Mouse (Mus musculus) embryonic facial prominence, embryonic 14.5 days (tissue): Measurements from ENCODE around the gene Wdr26. TPM values are rescaled to one million over a fixed set of nuclear protein-coding genes. Genes with fewer than 3 reads are reported as not detected.

Experiments
- ATAC-seq: fragments of 200-750 bp; cut with Nextera tagmentation; 2 replicates; pipeline ENCODE4 v1.8.0; 2017; ENCODE audit warnings: low read depth, moderate number of reproducible peaks, moderate TSS enrichment
- DNase-seq: peaks from one replicate; pipeline ENCODE4 v3.0.0-alpha.2; 2015; ENCODE audit warnings: low spot score
- H3K27ac ChIP-seq: fragments of 300-500 bp; sonication (generic); replicated peaks from 2 replicates; pipeline ENCODE4 v1.5.1; 2014; ENCODE audit warnings: low read depth, mild to moderate bottlenecking, low read length, moderate library complexity
- H3K27me3 ChIP-seq: fragments of 300-500 bp; sonication (generic); replicated peaks from 2 replicates; pipeline ENCODE4 v1.6.1; 2014; ENCODE audit warnings: low read length; ENCODE audit not compliant: control insufficient read depth, insufficient read depth
- H3K36me3 ChIP-seq: fragments of 300-500 bp; sonication (generic); 2 replicates; pipeline ENCODE4 v1.6.1; 2014; ENCODE audit warnings: low read length, mixed read lengths; ENCODE audit not compliant: control insufficient read depth, insufficient read depth
- H3K4me1 ChIP-seq: fragments of 300-500 bp; sonication (generic); 2 replicates; pipeline ENCODE4 v1.6.1; 2014; ENCODE audit warnings: antibody characterized with exemption, low read length; ENCODE audit not compliant: control insufficient read depth, insufficient read depth
- H3K4me2 ChIP-seq: fragments of 300-500 bp; sonication (generic); 2 replicates; pipeline ENCODE4 v1.6.1; 2014; ENCODE audit warnings: low read depth, mild to moderate bottlenecking, low read length, moderate library complexity, mixed read lengths
- H3K4me3 ChIP-seq: fragments of 300-500 bp; sonication (generic); 2 replicates; pipeline ENCODE4 v1.5.1; 2014; ENCODE audit warnings: low read depth, mild to moderate bottlenecking, low read length
- H3K9ac ChIP-seq: fragments of 300-500 bp; sonication (generic); 2 replicates; pipeline ENCODE4 v1.6.1; 2014; ENCODE audit warnings: low read depth, mild to moderate bottlenecking, low read length, moderate library complexity, mixed read lengths
- H3K9me3 ChIP-seq: fragments of 300-500 bp; sonication (generic); 2 replicates; pipeline ENCODE4 v1.6.1; 2016; ENCODE audit warnings: low read length; ENCODE audit not compliant: control insufficient read depth
- WGBS: fragments of 180-500 bp; shearing (Covaris S2); extraction: QIAGEN DNeasy Blood & Tissue Kit; methylation state at CpG from one replicate; pipeline ENCODE4 v1.1.7; 2014; 5-methylcytosine and 5-hydroxymethylcytosine counted together
- polyA plus RNA-seq: library from polyadenylated mRNA; unstranded; fragments of >200 nt; fragmentation: Nextera tagmentation; extraction: Ambion mirVana; gene quantifications from 2 replicates; pipeline ENCODE4 v1.2.1, GENCODE M21; 2014

Gene Wdr26
- polyA plus RNA-seq, 1 experiment from 2014 or later = 50.8 TPM

- Histone ChIP-seq H3K27me3 (no peaks in the 10 kb centered on the region), H3K9ac (no peak overlapping the region), H3K36me3 (no peaks in the 10 kb centered on the region), H3K4me2 (no peak overlapping the region), H3K27ac (no peak overlapping the region; the same call in 1 of the 2 replicates), H3K9me3 (peaks cover 5% of the 10 kb centered on the region; the same call in 1 of the 2 replicates), H3K4me1 (peaks cover 6% of the 10 kb centered on the region; the same call in 1 of the 2 replicates), H3K4me3 (no peak overlapping the region)
- ATAC-seq (no peak), DNase-seq (no peak)
- 67% methylated on average over 11 of the region's 11 CpGs for WGBS
These were observed 34.0 kb upstream of the Wdr26 start for GRCm38 (mm10) chr1:181245554-181246486.

GRCm38 (mm10) chr1:181245067-181245466, 33.3 kb upstream of the Wdr26 start:
- no peak overlapping the region for H3K27ac ChIP-seq
- peaks cover 6% of the 10 kb centered on the region; the same call in 1 of the 2 replicates for H3K4me1 ChIP-seq
- no peak overlapping the region for H3K9ac ChIP-seq
- H3K9me3 ChIP-seq = peaks cover 3% of the 10 kb centered on the region; the same call in 1 of the 2 replicates
- no peaks in the 10 kb centered on the region for H3K27me3 ChIP-seq
- 90% methylated on average over 2 of the region's 2 CpGs for WGBS
- H3K4me3 ChIP-seq = no peak overlapping the region
- ATAC-seq = no peak
- H3K4me2 ChIP-seq = no peak overlapping the region
- H3K36me3 ChIP-seq = no peaks in the 10 kb centered on the region
- no peak for DNase-seq

DNA sequence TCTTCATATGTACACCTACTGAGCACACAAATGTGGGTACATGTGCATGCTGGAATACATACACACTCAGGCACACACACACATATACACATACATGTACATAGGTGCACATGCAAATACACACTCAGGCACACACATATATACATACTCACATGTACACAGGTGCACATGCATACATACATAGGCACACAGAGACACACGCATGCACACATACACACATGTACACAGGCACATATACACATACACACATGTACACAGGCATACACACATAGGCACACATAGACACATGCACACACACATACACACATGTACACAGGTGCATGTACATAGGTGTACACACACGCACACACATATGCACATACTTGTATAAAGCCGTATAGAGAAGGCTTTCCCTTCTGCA, 29.4 kb upstream of the Wdr26 start:
- H3K27ac ChIP-seq = no peak overlapping the region
- H3K4me2 ChIP-seq = no peak overlapping the region
- DNase-seq = no peak
- WGBS = 98% methylated on average over 3 of the region's 3 CpGs
- no peak for ATAC-seq
- H3K4me3 ChIP-seq = no peak overlapping the region
- no peaks in the 10 kb centered on the region for H3K4me1 ChIP-seq
- no peak overlapping the region for H3K9ac ChIP-seq
- H3K27me3 ChIP-seq = no peaks in the 10 kb centered on the region
- H3K36me3 ChIP-seq = no peaks in the 10 kb centered on the region
- no peaks in the 10 kb centered on the region for H3K9me3 ChIP-seq

- ATAC-seq (no peak), DNase-seq (no peak)
- Histone ChIP-seq H3K27ac (no peak overlapping the region), H3K4me3 (no peak overlapping the region), H3K4me1 (no peaks in the 10 kb centered on the region), H3K36me3 (no peaks in the 10 kb centered on the region), H3K27me3 (no peaks in the 10 kb centered on the region), H3K9me3 (no peaks in the 10 kb centered on the region), H3K4me2 (no peak overlapping the region), H3K9ac (no peak overlapping the region)
- WGBS = 67% methylated on average over 5 of the region's 5 CpGs
These were observed 25.5 kb upstream of the Wdr26 start for GRCm38 (mm10) chr1:181237332-181237731.

DNA sequence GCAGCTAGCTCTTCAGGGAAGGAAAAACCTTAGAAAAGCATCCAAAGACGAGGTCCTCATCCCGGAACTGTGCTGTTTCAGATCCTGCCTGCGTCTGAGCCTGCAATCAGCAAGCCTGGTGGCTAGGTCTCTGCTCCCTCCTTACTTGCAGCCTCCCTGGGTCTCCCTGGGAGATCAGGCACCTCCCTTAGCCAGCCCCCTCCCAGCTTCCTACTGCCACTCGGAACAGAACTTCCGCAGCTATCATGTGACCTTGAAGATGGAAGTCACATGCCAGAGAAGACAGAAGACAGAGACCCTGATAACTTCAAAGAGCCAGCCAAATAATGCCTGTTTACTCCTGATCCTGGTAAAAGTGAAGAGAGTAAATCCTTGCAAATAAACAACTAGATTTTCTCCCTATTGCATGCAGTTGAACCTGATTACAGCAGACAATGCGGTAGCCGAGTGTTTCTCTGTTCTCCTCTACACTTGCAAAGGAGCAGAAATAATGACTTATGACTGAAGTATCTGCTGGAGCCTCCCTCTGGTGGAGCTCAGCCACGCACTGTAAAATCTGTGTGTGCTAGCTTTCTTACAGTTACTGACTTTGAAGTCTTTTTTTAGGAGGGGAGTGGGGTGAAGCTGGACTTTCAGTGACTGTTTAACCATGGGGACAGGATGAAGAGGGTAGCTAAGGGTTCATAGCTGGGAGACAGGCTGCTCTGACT, 22.7 kb upstream of the Wdr26 start:
- Histone ChIP-seq H3K36me3 (no peaks in the 10 kb centered on the region), H3K9me3 (no peaks in the 10 kb centered on the region), H3K4me2 (peak overlapping the region; percentile 34), H3K4me1 (no peaks in the 10 kb centered on the region), H3K27ac (no peak overlapping the region), H3K9ac (no peak overlapping the region; the same call in 1 of the 2 replicates), H3K4me3 (no peak overlapping the region; the same call in 1 of the 2 replicates), H3K27me3 (no peaks in the 10 kb centered on the region)
- 40% methylated on average over 8 of the region's 8 CpGs for WGBS
- no peak for DNase-seq
- peak; percentile 31; the same call in 1 of the 2 replicates for ATAC-seq

DNA sequence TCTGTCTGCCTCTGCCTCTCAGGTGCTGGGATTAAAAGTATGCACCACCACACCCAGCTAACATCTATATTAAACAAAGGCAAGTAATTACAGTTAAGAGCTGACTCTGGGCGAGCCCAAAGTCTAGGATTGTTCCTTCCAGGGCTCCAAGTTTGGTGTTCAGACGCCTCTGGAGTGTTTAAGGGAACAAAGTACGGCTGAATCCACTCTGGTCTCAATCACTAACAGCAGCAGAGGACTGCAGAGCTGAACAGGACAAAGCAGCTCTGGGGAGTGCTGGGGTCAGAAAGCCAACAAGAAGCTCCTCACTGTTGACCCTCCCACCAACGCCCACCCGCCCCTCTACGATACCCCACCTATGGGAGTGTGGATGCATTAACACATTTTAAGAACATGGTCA, 21.9 kb upstream of the Wdr26 start:
- Histone ChIP-seq H3K27ac (no peak overlapping the region), H3K4me1 (no peaks in the 10 kb centered on the region), H3K27me3 (no peaks in the 10 kb centered on the region), H3K4me2 (no peak overlapping the region), H3K4me3 (no peak overlapping the region), H3K36me3 (no peaks in the 10 kb centered on the region), H3K9ac (no peak overlapping the region), H3K9me3 (no peaks in the 10 kb centered on the region)
- 75% methylated on average over 6 of the region's 6 CpGs for WGBS
- no peak for ATAC-seq
- no peak for DNase-seq

DNA sequence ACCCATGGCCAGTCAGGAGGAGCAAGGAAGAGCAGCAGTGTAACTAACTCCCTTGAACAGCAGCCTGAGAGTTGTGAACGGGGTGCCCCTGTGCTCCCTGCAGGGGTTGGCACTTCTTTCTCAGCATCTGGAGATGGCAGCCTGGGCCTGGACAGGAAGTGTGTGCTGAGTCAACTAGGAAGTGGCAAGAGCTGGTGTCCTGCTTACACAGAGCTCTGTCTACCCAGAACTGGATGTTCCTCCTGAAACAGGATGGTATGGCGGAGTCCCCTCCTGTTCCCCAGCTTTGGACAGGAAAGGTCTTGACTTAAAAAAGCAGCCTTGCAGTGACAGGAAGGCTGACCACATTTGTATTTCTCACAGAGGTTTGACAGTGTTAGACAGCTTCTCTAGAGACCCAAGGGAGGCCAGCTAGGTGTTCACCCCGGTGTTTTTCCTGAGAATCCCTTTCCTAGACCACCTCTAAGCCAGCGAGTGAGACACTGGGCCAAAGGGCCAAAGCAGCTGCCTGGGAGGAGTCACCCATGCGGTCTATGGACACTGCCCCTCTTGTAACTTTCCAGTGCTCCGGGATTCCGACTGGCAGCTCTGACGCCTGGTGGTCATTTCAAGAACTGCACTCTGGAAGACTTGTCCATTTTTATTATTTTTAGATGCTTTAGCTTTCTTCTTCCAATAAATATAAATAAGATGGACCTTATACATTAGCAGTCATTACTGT, 20.7 kb upstream of the Wdr26 start:
- no peak overlapping the region for H3K4me2 ChIP-seq
- no peaks in the 10 kb centered on the region for H3K27me3 ChIP-seq
- no peak overlapping the region for H3K27ac ChIP-seq
- no peak overlapping the region for H3K9ac ChIP-seq
- 25% methylated on average over 8 of the region's 8 CpGs for WGBS
- DNase-seq = peak; percentile 72
- H3K4me3 ChIP-seq = no peak overlapping the region
- H3K4me1 ChIP-seq = no peaks in the 10 kb centered on the region
- no peak; the same call in 1 of the 2 replicates for ATAC-seq
- no peaks in the 10 kb centered on the region for H3K36me3 ChIP-seq
- no peaks in the 10 kb centered on the region for H3K9me3 ChIP-seq

DNA sequence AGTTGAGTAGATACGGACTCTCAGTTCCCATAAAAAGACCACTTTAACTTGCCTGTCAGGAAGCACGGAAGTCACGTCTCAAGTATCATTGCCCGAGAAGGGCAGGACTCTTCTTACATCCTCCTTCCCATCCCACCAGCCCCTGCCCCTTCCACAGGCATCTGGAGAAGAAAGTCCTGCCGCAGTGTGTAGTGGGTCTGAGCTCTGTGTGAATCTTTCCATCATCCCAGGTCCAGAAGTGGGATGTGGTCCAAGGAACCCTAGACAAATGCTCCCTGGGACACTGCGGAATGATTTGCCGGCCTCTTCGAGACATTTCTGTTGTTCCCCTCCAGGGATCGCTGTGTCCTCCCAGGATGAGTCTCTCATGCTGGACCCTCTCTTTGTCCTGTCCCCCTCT, 20.0 kb upstream of the Wdr26 start:
- no peak overlapping the region for H3K9ac ChIP-seq
- no peaks in the 10 kb centered on the region for H3K27me3 ChIP-seq
- DNase-seq (no peak), ATAC-seq (no peak)
- no peaks in the 10 kb centered on the region for H3K4me1 ChIP-seq
- H3K36me3 ChIP-seq = no peaks in the 10 kb centered on the region
- WGBS = 77% methylated on average over 9 of the region's 9 CpGs
- no peak overlapping the region for H3K27ac ChIP-seq
- no peak overlapping the region for H3K4me2 ChIP-seq
- no peaks in the 10 kb centered on the region for H3K9me3 ChIP-seq
- no peak overlapping the region for H3K4me3 ChIP-seq
